Mouse (Mus musculus) kidney, postnatal 10 days (tissue): Measurements from ENCODE around the gene Nnmt.

Experiments
- DNase-seq: peaks from one replicate; pipeline ENCODE4 v3.0.0; 2021; ENCODE audit warnings: mixed read lengths

Nnmt gene

DNA sequence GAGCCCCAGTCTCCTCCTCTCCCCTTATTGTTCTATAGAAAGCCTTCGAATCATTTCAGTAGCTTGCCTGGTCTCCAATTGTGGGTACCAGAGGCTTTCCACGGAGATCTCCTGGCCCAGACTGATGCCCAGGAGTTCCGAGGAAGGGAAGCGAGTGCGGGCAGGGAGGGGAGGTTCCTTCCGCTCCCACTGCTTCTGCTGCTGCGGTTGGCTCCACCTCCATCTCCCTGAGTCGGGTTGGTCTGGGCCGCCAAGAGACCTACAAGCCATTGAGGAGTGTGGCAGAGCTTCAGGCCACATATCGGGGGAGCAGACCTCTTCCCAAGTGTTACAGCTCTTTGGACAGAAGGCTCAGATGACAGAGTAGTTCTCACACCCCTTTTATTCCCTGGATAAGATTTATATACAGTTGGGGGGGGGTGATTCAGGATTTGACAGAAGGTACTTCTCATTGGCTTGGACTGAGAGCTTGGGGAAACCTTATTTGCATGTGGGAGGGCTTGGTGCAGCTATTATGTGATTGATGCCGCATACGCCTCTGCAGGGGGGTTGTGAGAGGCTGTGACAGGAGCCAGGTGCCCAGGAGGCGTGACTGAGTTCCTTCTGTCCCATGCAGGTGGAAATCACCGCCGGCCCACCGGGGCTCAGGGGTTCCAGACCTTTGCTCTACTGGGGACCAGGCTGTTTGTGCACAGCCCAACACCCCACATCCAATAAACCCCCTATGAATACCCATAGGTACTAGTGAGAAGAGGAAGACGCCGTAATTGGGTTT, 30.8 kb upstream of the Nnmt start:
- DNase-seq, result no peak

GRCm38 (mm10) chr9:48633147-48633546, 28.2 kb upstream of the Nnmt start:
- DNase-seq, result no peak

DNA sequence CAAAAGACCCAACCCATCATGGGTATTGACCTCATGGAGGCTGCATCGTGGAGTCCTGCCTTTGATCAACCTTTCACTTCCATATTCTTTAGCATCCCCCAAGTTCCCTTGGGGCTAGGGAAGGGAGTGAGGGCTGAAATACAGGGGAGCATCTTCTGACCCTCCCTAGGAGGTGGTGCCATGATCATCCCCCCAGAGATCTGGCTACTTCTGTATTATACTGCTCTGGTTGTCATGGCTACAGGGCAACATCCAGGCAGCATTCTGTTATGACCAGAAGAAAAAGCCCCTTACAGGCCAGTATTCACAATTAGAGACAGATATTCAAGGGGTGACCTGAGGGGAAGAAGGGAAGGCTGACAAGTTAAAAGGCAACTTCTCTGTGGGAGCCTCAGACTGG, 14.3 kb upstream of the Nnmt start:
- DNase-seq, result no peak

DNA sequence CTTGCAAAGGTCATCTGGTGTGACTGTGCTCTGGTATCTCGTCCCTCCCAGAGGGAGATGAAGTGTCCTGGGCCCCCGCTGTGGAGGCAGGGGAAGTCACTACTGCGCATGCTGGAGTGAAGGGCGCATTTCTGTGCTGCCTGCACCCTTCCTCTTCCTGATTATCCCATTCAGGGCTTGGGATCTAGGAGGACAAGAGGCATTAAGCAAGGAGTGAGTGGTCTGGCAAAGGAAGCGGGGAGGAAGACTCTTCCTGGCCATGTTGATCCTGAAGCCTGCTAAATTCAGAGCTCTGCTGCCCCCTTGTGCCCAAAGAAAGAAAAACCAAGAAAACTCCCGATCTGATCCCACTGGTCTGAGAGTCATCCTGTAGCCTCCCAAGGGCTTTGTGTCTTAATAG, 13.6 kb upstream of the Nnmt start:
- DNase-seq, result peak; percentile 81

- peak; percentile 43 for DNase-seq
Measured at GRCm38 (mm10) chr9:48618111-48618510, 13.2 kb upstream of the Nnmt start.

DNA sequence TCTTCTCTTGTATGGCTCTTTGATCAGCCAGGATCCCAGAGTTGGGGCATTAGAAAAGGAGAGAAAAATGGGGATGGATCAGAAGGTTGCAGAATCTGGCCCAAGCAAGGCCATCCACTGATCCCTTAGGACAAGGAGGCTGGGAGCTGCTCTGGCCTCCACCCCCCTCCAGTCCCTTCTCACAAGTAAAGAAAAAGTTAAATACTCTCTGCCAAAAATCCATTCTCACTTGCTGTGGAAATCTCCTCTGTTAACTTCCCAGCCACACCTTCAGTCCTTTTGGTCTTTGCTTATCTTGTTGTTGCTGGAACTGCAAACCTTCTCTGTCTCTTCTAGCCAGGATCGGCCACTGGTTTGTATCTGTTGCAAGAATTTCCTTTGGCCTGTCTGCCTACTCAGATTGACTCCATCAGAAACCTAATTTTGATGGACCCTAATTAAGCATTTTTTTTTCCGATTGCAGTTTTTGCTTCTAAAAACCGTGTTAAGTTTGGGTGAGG, 12.6 kb upstream of the Nnmt start:
- DNase-seq, result no peak

DNA sequence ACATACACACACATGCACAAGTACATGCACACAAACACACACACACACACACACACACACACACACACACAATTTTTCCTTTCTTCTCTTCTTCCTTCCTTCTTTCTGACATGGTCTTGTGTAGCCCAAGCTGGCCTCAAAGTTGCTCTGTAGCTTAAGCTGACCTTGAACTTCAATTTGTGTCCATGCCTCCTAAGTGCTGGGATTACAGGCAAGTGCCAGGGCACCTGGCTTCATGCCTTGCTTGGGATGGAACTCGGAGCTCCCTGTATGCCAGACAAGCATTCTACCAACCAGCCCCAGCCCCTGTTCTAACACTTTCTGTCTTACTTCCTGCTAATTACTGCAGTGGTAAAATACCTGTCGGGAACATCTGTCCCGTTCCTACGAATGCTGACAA, 8.3 kb upstream of the Nnmt start:
- DNase-seq, result no peak

GRCm38 (mm10) chr9:48612542-48612941, 7.6 kb upstream of the Nnmt start:
- no peak for DNase-seq

- DNase-seq, result no peak
Measured at GRCm38 (mm10) chr9:48611032-48611431, 6.1 kb upstream of the Nnmt start.

GRCm38 (mm10) chr9:48609734-48610133, 4.8 kb upstream of the Nnmt start:
- DNase-seq, result no peak

DNA sequence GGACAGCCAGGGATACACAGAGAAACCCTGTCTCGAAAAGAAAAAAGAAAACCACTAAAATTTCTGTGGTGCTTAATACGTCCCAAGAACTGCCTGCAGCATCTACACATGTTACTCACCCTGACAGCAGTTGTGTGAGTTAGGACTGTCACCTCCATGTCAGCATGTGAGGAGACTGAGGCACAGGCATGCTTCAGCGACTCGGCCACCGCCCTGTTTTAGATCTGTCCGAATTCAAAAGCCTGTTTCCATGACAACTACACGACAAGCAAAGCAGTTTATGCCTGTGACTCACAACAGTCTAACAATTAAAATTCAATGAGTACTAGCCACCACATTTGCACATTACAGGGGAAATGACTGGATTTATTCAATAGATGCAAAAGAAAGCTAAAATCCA, 2.5 kb upstream of the Nnmt start:
- no peak for DNase-seq

DNA sequence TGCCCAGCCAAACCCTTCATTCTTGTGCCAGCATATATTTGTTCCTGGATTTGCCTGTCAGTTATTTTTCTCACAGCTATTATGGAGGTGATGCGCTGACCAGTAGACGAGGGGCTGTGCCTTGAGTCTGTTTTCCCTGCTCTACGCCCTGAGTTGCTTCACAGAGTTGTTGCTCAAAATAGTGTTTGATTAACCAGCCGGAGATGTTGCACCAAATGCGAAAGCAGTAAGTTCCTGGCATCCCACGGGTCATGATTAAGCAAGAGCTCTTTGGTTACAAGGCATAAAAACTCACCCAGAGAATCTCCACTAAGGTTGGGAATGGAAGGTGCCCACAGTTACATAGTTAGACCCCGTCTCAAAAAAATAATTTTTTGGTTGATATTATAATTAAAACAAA, 1.2 kb upstream of the Nnmt start:
- DNase-seq, result no peak

DNA sequence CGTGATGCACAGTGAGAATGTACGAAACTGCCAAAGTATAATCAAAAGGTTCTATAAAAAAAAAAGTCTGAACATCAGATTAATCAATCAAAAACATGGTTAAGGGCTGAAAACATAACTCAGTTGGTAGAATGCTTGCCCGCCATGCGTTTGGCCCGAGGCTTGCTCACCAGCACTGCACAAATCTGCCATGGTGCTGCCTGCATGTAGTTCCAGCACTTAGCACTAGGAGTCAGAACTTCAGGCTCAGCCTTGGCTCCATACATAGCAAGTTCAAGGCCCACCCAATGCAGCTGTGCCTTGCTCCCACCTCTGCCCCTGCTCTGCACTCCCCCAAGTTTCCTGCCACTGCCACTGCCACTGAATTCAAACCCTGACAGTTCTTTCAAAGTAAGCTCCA, 744 bp upstream of the Nnmt start:
- no peak for DNase-seq

GRCm38 (mm10) chr9:48604226-48604625, 727 bp downstream of the Nnmt start:
- DNase-seq, result no peak

DNA sequence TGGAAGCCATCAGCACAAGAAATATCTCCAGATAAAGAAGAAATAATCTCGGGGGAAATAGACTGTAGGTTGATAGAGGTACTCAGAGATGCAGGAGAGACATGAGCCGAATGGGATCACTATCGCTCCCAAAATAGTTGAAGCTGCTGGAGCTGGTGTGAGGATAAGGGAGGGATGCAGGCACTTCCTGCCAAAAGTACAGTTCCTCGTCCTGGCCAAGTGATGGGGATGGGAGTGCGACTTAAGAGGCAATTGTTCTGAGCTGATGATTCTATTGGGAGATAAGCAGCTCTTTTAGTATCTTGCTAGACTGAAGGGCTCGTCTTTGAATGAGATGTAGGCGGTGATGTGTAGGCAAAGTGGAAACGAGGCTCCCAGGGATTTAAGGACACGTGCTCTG, 4.1 kb downstream of the Nnmt start:
- DNase-seq, result no peak

GRCm38 (mm10) chr9:48600066-48600465, 4.9 kb downstream of the Nnmt start:
- DNase-seq, result no peak

GRCm38 (mm10) chr9:48597494-48597893, 7.5 kb downstream of the Nnmt start:
- DNase-seq, result no peak

GRCm38 (mm10) chr9:48596924-48597323, 8.0 kb downstream of the Nnmt start:
- DNase-seq, result no peak

GRCm38 (mm10) chr9:48593915-48594314, 11.0 kb downstream of the Nnmt start:
- DNase-seq, result no peak

DNA sequence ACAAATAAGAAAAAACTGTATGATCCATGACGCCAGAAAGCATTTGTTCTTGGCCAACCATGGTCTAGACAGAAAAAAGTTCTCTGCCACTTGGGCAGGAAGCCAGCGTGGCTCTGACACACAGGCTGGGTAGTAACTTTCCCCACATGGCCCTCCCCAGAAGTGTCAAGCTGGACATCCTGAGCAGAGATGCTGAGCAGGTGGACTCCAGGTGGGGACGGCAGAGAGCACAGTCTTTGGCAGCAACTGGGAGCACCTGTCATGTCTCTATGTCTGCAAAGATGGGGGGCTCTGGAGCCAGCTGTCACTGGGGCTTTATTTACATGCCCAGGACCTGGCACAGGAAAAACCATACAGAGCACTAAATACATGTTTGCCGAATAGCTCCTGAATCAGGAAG, 14.3 kb downstream of the Nnmt start:
- no peak for DNase-seq

DNA sequence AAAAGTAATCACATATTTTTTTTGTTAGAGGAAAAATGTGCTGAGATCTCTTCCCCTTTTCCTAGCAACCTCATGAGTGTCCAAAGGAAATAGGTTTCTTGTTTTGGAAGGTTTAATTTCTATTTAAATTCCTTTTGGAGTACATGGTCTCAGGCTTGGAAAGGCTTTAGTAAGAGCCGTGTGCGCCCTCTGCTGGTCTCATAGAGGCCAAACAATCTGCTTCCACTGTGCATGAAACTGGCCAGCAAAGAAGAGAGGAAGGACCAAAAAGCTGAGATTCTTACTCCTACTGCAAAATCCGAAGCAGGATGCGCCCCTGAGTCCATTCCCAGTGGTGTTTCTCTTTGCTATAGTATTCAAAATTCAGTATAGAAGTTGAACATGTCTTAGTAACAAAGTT, 18.6 kb downstream of the Nnmt start:
- peak; percentile 82 for DNase-seq

DNA sequence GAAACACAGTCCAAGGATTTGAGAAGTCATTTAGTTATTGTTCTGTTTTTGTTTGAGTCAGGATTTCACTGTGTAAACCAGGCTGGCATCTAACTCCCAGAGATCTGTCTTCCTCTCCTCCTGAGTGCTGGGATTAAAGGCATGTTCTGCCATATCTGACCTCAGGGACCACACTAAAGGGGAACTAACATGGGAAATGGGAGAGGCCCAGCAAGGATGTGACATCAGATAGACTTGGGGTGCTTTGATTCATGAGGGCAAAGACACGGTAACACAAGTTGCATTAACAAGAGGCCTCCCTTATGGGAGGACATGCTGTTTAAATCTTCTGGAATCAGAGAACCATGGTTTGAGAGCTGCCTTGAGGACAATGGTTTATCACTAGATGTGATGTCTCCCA, 24.1 kb downstream of the Nnmt start:
- no peak for DNase-seq

DNA sequence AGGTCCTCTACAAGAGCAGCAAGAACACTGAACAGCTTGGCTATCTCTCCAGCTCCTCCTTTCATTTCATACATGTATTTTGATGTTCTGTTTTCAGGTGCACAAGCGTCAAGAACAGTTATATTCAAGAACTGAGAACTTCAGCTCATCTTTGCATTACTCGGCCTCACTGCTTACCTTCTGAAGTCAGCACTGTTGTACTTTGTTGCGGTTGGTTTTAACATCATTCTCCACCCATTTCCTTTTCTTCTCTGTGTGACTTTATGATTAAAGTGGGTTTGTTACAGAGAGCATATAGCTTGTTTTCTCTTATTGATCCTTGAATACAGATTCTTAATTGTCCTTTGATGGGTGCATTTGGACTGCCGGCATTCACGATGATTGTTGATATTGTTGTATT, 42.6 kb downstream of the Nnmt start:
- DNase-seq, result no peak

DNA sequence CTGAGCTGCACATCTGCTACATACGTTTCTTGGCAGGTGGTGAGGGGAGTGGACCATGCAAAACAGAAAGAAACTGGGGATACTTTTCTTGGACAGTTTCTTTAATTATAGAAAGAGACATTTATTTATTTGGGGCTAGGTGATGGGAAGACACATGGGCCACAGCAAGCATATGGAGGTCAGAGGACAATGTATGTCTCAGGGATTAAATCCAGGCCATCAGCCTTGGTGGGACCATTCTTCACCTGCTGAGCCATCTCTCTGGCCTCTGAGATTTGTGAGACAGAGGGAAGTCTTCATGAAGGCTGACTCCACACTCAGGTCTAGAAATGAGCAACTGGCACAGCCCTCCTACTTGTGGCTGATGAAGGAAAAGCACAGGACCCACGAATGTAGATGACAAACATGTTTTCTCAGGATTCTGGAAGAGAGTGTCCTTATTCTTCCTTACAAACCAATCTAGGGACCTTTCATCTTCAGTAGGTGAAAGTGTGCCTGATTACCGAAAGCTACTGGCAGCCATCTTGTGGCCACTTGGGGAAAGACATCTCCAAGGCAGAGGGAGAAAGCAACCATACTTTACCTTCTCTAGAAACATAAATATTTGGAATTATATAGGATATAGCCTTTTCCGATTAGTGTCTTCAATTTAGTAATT, 45.3 kb downstream of the Nnmt start:
- DNase-seq, result peak; percentile 72

DNA sequence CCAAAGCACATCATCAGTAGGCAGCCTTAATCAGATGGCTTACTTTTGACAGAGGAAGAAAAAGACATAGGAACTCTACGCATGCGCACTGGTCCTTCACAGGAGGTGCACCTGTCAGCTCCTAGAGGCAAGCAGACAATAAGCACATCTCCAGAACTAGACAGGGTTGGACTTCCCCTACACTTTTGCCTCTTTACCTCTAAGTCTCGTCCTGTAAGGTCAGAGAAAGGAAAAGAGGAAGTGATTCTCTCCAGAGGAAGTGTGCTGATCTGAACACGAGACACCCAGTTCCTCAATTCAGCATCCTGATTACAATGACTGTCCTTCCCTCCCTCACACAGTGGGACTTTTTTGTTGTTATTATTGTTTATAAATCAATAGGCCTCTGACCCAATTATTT, 46.3 kb downstream of the Nnmt start:
- DNase-seq, result no peak
